Mouse (Mus musculus): ENCODE results near the gene Atg13.

GRCm38 (mm10) chr2:91727011-91727410 lies 16.6 kb upstream of the Atg13 start:
- no peak for TF ChIP-seq POLR2A (IDR thresholded peaks at IDR 0.05; ENCODE audit: extremely low read depth, insufficient read depth, low read length)
- no peak for TF ChIP-seq CTCF (IDR thresholded peaks at IDR 0.05; ENCODE audit: low read depth, low read length)

Data from liver, adult 2 months (tissue).